Mouse (Mus musculus) embryonic fibroblast, embryonic 13.5 days (primary cell): ENCODE results near the gene Gm6793.

Experiments used
- CTCF ChIP-seq: IDR thresholded peaks from 2 replicates; pipeline ENCODE4 v1.5.1; 2011; ENCODE audit warnings: mild to moderate bottlenecking, control low read depth, low read length, moderate library complexity, borderline replicate concordance; ENCODE audit not compliant: insufficient read depth
- POLR2A ChIP-seq: IDR thresholded peaks from 2 replicates; pipeline ENCODE4 v1.6.1; 2011; ENCODE audit warnings: low read depth, mild to moderate bottlenecking, control low read depth, low read length, moderate library complexity

DNA sequence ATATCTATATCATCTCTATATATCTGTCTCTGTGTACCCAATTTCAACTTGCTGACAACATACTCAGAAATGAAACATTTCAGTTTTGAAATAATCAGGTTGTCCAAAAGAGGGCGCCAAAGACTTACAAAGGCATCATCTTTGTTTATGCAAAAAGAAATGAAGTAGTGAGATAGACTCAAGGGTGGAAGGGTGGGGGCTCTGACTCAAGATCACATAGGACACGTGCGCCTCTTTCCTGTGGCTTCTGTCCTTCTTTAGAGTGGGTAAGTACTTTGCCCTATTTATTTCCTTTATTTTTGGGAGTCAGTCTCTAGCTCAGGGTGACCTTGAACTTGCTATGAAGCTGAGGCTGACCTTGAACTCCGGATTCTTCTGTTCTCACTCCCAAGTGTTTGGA is 46.5 kb upstream of the Gm6793 start:
- TF ChIP-seq POLR2A = no peak
- TF ChIP-seq CTCF = no peak
